In genomic region chr16:11012571-11013463, GRCm38 (mm10) we compare ENCODE assay signal across 8 mouse cellular contexts. TPM values are rescaled to one million over a fixed set of nuclear protein-coding genes. Genes with fewer than 3 reads are reported as not detected.
DNase-seq lines count a peak whose midpoint lies in the region.

No protein-coding gene starts in this region.

- peaks cover 24% of the 10 kb centered on the region for H3K4me1 ChIP-seq in brown adipose tissue, adult 24 weeks (ENCODE audit: control insufficient read depth, insufficient read depth, insufficient read length, low read length)

- intact Hi-C loops in heart, postnatal 36 days (cut with DNase I): no loop called here

- DNase-seq in MN1 (ENCODE audit: low spot score): peak; percentile 57
- DNase-seq in frontal cortex, adult 2 months (ENCODE audit: extremely low spot score in 1 of 2, low spot score in 1 of 2): peak; percentile 67 to 72
- DNase-seq in heart, postnatal 36 days: peak; percentile 50 to 56
- DNase-seq in layer of hippocampus, adult 9-10 months (ENCODE audit: low spot score): peak; percentile 67
- DNase-seq in lung, postnatal 36 days: peak; percentile 82
- DNase-seq in right cerebral cortex, postnatal 10 days (ENCODE audit: low spot score in 2 of 2): peak; percentile 75 to 85
- no peak for DNase-seq in c-Kit-positive CD71-positive TER-119-positive erythroid progenitor cells, embryonic 14.5 days (ENCODE audit: low spot score)

- H3K4me3 ChIP-seq in brown adipose tissue, adult 24 weeks (ENCODE audit: insufficient read depth, low read depth, low read length): no peak overlapping the region

- H3K27ac ChIP-seq in brown adipose tissue, adult 24 weeks (replicated peaks; ENCODE audit: low read depth, low read length): peak overlapping the region; percentile 55

RNA-seq across cellular contexts. Expression of gene Snn, which starts 47.9 kb away (rescaled TPM):
- 6.4 and 7.7 TPM in 2 replicates for polyA plus RNA-seq in brown adipose tissue, adult 24 weeks (2012; ENCODE audit: insufficient read depth, insufficient read length, missing spikeins)
- polyA plus RNA-seq in frontal cortex, adult 2 months (2012; rRNA removed): 201 and 227 TPM in 2 replicates
- 10 to 100 TPM; 28.1 to 33.8 TPM for total RNA-seq in heart, postnatal 36 days (2021)

RNA-seq across cellular contexts. Expression of gene Litaf, which starts 53.1 kb away (rescaled TPM):
- 15.6 and 17.6 TPM in 2 replicates for polyA plus RNA-seq in brown adipose tissue, adult 24 weeks (2012; ENCODE audit: insufficient read depth, insufficient read length, missing spikeins)
- polyA plus RNA-seq in frontal cortex, adult 2 months (2012; rRNA removed): 47.6 and 49.6 TPM in 2 replicates
- 10 to 100 TPM; 19.9 to 21.7 TPM for total RNA-seq in heart, postnatal 36 days (2021)

Comparison
In these comparisons a context has a peak if more than half of its experiments do, and no peak if none do; other contexts are left out.
1. RNA of gene Snn, which starts 47.9 kb away (polyA plus RNA-seq): 201 to 227 TPM in frontal cortex, adult 2 months; 6.4 to 7.7 TPM in brown adipose tissue, adult 24 weeks; every median in the first group is over 10 times any median in the second.